Mouse (Mus musculus) cerebellum, adult 9-10 months (tissue): ENCODE results near the gene Flot1.
A peak's percentile ranks its signal among the peaks of the same experiment; 100 is the strongest.

Source experiments
- DNase-seq: peaks from one replicate; pipeline ENCODE4 v3.0.0; 2022

The Flot1 gene

DNA sequence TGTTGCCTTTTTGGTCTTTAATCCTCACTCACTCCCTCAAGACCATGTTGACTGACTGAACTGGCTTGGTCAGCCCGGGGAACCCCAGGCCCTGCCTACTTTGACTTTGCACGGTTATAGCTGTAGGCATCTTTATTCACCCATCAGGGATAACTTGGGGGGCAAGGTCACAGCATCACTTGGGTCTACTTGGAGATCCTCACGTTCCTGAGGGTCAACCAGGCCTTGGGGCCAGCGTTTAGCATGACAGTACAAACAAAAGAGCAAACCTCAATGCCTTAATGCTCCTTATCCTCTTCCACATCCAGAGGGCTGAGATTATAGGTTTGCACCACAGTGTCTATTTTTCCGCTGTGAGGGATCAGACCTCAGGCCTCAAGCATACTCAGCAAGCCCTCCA lies 10.7 kb upstream of the Flot1 start:
- DNase-seq: no peak

DNA sequence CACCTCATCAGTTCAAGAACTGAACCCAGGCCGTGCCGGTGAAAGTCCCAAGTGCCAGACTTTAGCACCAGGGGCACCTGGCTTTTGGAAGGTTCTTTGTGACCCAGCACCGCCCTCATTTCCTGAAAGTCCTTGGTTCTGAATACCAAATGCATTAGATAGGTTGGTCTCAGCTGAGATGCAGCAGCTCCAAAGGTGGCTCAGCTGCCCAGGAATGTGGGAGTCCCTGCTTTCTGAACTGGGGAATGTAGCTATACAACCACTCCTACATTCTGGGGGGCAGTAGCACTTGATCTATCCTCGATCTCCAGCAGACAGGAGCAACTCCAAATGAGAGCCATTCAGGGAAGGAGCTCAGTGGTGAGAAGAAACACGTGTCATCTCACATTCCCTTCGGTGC lies 10.3 kb upstream of the Flot1 start:
- DNase-seq: no peak

DNA sequence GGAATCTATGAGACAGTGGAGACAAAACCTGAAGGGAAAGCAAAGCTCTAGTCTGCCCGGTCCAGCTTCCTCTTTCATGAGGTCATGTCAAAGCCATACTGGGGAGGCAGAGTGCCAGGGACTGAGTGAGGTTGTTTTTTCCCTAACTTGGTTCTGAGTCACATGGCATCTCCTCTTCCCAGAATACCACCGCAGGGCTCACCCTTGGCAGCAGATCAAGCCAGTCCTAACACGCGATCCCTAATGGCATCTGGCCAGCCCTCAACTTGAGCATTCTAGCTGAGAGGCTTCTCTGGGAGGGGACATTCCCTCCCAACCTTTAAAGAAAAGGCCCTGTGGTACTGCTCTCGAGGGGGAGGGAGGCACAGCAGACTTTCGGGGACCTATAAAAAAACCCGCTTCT lies 9.8 kb upstream of the Flot1 start:
- peak; percentile 29 for DNase-seq

DNA sequence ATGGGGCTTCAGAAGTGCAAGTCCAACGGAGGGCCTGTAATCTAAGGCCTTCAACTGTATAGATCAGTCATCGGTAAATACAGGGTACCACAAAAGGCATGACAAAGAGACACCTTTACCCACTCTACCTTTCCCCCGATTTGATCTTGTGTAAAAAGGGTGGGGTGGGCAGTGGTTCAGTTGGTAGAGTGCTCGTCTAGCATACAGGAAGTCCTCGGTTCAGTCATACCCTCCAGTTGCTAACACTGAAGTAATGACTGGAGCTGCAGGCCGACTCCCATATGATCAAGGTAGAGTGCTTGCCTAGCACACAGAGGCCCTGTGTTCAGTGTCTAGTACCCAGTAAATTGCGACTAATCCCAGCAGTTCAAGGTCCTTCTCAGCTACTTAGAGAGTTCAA lies 9.4 kb upstream of the Flot1 start:
- DNase-seq: no peak

DNA sequence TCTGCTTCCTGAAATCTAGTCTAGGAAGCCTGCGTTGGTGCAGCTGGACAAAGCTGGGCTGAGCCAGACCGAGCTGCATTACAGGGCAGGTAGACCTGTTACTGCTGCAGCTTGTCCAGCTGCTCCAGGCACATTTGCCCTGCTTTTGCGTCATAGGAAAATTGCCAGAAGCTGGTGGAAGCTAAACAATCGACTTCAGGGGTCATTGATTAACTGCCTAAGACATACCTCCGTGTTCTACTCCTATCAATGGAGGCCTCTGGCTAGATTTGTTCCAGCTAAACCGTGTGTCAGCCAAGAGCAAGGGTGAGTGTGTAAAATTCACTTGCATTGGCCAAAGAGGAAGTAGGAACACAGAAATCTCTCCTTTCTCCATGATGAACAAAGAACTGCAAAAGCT lies 8.4 kb upstream of the Flot1 start:
- no peak for DNase-seq

DNA sequence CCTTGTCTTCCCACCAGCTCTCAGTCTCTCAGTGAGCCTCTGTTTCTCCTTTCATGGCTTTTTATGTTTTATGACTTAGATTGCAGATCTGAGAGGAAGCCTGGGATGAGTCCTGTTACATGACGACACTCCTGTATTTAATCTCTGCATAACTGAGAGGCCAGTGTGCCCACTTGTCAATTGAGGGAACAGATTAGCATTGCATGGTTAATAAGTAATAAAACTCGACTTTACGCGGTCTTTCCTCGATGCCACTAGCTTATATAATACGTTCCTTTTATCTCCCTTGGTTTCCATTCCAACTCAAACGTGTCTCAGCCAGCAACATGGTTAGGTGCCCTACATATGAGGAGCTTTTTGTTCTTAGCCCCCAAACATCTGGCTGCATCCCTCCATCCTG lies 7.2 kb upstream of the Flot1 start:
- no peak for DNase-seq

DNA sequence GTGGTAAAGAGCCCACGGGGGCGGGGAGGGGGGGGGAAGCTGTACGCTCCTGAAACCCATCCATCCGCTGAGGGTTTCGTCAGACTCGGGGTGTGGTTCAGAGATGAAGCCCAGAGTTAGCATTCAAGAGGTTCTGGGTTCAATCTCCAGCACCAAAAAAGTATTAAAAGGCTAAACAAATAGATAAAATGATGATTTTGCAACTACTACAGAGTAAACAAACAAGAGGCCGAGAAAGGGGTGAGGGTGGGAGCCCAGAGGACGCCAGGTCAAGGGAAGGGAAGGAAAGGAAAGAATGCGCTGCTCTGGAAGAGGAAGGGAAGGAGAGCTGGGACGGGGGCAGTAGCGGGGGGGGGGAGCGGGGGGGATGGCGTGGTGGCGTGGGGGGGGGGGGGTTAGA lies 6.3 kb upstream of the Flot1 start:
- DNase-seq: no peak

DNA sequence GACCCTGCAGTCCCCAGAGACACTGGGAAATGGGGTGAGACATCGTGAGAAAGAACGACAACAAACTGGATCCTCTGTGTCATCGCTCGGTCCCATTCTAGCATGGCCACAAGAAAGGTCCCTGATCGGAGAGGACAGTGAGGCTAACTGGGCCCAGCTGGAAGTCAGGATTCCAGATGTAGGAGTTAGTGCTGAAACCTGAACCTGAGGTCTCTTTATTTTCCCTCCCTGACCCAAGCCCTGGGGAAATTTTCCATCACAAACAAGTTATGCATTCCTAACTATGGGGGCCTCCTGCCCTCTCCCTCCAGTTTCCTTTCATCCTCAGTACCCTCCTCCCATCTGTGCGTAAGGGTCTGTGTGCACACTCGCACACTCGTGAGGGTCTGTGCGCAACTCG lies 5.8 kb upstream of the Flot1 start:
- no peak for DNase-seq

DNA sequence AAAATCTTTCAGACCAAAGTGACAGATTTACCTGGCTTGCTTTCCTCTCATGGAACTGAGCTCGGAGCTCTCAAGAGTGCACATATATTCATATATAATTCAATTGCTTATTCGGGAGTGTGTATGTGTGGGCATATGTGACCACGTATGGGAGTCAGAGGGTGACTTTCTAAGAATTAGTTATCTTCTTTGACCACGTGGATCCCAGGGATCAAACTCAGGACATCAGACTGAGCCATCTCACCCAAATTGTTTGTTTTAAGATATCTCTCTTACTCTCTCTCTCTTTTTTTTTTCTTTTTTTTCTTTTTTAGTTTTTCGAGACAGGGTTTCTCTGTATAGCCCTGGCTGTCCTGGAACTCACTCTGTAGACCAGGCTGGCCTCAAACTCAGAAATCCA lies 2.9 kb upstream of the Flot1 start:
- DNase-seq: no peak

DNA sequence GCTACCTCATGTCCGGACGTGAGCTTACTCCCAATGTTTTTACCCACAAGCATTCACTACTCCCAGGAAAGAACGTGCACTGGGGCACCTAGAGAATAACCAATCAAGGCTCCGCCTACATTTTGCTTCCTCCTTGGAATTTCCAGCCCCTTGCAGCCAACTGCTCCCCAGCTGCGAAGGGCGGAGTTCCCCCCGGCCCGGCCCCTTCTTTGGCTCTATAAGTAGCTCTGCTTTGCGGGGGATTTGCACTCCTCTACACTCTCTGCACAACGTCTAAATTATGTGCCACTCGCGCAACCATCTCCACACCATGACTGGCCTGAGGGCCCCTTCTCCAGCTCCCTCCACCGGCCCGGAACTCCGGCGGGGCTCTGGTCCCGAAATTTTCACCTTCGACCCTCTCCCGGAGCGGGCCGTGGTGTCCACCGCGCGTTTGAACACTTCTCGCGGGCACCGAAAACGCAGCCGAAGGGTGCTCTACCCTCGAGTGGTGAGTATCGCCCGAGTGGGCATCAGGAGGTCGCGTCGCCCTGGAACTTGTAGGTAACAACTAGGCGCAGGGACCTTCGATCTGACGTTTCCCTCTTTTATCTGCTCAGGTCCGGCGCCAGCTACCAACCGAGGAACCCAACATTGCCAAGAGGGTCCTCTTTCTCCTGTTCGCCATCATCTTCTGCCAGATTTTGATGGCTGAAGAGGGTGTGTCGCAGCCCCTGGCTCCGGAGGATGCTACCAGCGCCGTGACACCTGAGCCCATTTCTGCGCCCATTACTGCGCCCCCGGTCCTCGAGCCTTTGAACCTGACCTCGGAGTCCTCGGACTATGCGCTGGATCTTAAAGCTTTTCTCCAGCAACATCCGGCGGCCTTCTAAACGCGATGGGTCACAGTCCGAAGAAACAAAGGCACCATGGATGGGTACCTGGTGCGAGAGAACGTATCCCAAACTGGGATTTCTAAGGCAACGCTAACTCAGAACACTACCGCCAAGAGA lies 1.3 kb upstream of the Flot1 start, which contains the start of gene Ier3:
TSS of gene Ier3 (plus strand) at position 246 of the 992 bp plus-strand sequence.
- DNase-seq: peak; percentile 68

DNA sequence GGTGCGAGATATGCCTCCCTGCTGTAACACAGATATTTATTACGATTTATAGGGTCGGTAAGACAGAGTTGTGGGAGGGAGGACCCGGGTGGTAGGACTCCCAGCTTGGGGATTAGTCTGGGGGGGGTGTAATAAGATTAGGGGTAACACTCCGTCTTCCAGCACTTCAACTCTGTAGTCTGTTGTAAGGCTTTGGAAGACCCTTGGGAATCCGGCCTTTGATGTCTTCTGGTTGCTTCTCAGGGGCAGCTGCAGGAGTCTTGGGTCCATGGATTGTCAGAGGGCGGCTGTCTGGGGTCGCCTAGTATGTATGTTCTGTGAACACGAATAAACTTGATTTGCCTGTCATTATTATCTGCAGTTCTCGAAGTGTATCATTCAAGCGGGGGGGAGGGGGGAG lies 466 bp upstream of the Flot1 start:
- DNase-seq: no peak

DNA sequence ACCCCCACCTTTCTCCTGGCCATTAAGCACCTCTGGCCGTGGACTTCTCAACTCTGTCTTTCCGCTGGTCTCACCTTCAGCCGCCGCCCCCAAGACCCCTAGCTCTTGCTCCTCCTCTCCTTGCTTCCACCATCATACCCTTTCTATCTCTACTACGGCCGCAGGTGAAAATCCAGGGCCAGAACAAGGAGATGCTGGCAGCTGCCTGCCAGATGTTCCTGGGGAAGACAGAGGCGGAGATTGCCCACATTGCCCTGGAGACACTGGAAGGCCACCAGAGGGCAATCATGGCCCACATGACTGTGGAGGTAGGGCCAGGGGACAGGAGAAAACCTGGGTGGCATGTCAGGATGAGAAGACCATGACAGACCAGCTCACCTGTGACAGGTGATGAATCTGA lies 1.4 kb downstream of the Flot1 start:
- DNase-seq: peak; percentile 42

DNA sequence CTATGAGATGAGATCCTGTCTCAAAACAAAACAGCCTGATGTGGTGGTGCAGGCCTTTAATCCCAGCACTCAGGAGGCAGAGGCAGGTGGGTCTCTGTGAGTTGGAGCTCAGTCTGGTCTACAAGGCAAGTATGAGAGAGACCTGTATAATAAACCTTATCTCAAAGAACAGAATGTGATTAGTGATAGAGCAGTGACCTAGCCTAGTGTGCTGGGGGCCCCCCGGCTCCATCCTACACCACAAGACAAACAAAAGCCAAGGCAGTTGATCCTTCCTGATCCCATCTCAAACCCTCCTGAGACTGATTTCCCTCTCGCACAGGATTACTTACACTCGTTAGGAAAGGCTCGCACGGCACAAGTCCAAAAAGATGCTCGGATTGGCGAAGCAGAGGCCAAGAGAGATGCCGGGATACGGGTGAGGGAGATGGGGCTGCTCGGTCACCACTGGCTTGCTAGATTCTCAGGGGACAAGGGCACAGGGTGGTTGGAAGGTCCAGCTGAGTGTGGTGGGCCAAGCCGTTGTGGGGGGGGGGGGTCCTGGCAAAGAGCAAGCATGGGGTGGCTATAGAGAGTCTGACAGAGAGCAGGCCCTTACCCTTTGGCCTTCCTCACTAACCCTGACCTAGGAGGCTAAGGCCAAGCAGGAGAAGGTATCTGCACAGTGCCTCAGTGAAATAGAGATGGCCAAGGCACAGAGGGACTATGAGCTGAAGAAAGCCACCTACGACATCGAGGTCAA lies 2.2 kb downstream of the Flot1 start:
- DNase-seq: peak; percentile 24

DNA sequence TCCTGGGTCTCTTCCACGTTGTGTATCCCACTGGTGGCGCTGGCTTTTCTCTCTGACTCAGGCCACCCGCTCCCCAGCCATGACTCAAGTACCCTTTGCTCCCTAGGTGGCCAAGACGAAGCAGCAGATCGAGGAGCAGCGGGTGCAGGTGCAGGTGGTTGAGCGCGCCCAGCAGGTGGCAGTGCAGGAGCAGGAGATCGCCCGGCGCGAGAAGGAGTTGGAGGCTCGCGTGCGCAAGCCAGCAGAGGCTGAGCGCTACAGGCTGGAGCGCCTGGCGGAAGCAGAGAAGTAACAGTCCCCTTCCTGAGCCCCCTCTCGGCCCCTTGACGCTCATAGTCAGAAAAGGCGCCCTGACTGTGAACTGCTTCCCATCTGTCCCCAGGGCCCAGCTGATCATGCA lies 6.7 kb downstream of the Flot1 start:
- DNase-seq: peak; percentile 85

DNA sequence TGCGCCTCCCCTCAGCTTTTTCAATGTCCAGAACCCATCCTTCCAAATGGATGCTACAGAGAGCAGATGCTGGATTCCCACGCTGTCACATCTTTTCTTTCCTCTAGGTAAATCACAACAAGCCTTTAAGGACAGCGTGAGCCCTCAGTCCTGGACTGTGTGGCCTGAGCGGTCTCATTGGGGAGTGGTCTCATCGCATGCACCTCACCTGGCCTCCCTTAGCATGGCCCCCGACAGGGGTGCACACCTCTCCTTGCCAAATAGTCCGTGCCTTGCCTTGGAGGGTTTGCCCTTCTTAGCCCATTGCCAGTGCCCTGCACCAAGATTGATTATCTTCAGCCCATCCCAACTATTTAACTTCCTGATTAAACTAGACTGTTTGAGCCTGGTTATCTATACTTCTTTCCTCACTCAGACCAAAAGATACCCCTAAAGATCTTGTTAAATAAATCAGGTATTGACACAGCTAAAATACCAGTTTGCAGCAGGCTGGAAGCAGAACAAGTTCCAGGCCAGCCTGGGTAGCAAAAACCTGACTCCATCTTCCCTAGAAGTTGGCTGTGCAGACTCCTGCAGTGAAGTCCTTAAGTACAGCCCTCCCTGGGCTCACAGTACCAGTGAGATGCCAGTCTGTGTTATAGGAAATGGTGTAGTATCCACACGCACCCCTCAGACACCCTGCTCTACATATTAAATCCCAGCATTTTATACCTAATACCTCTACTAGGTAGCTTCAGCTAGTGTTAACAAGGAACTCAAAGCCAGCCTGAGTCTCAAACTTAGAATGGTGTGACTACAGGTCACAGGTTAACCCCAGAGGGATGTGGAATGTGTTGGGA lies 9.6 kb downstream of the Flot1 start:
- DNase-seq: no peak

DNA sequence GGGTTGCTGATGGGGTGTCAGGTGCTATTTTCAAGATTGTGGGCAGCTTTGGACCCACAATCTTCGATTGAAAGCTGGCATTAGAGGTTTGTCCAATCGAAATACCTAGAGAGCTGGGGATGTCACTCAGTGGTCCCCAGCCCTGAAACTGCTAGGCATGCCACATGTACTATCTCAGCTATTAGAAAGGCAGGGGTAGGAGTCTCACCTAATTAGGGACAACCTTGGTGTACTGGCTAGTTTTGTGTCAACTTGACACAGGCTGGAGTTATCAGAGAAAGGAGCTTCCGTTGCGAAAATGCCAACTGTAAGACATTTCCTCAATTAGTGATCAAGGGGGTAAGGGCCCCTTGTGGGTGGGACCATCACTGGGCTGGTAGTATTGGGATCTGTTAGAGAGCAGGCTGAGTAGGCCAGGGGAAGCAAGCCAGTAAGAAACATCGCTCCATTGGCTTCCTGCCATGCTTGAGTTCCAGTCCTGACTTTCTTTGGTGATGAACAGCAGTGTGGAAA lies 10.3 kb downstream of the Flot1 start:
- no peak for DNase-seq

DNA sequence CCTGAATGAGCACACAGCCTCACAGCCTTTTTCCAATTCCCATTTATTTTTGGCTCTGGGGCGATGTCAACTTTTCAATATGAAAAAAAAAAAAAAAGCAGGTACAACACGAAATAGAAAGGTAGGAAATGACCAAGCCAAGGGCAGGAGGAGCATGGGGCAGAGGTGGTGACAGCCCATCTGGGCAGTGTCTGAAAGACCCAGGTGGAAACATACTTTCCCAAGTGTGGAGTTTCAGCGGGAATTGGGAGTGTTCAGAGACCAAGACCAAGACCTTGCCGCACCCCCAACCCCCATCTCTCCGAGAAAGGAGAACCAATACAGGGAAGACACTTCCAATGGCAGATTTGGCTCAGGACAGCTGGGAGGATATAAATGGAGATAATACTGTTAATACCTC lies 10.9 kb downstream of the Flot1 start:
- no peak for DNase-seq

DNA sequence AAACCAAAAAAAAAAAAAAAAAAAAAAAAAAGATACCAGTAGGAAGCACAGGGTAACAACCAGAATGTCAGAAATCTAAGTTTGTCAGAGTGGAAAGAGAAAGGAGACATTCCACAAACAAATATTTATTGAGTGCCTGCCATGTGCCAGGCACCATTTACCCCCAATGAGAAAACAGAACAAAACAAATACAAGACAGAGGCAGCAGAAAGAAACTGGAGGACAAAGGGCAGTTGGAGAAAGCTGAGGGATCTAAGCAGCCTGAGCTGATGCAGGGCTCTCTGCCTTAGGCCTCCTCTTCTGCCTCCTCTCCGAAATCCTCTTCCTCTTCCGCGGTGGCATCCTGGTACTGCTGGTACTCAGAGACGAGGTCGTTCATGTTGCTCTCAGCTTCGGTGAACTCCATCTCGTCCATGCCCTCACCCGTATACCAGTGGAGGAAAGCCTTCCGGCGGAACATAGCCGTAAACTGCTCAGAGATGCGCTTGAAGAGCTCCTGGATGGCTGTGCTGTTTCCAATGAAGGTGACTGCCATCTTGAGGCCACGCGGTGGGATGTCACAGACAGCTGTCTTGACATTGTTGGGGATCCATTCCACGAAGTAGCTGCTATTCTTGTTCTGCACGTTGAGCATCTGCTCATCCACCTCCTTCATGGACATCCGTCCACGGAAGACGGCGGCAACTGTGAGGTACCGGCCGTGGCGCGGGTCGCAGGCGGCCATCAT lies 11.8 kb downstream of the Flot1 start:
- no peak for DNase-seq

DNA sequence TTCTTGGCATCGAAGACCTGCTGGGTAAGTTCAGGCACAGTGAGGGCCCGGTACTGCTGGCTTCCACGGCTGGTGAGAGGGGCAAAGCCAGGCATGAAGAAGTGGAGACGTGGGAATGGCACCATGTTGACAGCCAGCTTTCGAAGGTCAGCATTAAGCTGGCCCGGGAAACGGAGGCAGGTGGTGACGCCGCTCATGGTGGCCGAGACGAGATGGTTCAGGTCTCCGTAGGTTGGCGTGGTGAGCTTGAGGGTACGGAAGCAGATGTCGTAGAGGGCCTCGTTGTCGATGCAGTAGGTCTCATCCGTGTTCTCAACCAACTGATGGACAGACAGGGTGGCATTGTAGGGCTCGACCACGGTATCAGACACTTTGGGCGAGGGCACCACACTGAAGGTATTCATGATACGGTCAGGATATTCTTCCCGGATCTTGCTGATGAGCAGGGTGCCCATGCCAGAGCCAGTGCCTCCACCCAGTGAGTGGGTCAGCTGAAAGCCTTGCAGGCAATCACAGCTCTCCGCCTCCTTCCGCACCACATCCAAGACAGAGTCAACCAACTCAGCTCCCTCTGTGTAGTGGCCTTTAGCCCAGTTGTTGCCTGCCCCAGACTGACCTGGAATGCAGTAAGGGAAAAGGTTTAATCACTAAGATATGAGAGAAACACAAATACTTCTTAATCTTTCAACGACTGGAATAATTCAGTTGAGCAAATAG lies 12.6 kb downstream of the Flot1 start:
- DNase-seq: no peak

DNA sequence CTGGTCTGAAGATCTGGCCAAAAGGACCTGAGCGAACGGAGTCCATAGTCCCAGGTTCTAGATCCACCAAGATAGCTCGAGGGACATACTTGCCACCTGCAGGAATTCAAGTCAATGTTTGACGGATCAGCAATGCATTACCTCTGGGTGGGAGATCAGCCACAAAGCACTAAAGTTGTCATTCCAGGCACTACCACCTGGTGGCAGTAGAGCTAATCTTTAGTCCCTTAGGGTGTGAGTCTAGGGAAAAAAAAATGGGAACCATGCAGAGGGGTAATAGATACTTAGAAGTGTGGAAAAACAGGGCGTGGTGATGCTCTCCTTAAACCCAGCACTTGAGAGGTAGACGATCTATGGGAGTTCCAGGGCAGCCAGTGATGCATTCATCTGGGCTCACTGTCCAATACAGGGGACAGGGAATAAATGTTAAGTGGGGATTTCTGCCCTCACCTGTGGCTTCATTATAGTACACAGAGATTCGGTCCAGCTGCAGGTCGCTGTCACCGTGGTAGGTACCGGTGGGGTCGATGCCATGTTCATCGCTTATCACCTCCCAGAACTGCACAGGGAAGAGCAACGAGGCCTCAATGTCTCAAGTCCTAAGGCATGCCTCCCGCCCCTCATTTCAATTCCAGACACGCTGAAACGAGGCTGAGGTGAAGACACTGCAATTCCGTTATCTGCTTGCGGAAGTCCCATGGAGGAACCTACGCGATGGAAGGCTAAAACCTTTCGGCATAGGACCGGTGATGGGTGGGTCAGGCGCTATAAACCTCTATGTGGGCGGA lies 13.3 kb downstream of the Flot1 start:
- DNase-seq: peak; percentile 94

DNA sequence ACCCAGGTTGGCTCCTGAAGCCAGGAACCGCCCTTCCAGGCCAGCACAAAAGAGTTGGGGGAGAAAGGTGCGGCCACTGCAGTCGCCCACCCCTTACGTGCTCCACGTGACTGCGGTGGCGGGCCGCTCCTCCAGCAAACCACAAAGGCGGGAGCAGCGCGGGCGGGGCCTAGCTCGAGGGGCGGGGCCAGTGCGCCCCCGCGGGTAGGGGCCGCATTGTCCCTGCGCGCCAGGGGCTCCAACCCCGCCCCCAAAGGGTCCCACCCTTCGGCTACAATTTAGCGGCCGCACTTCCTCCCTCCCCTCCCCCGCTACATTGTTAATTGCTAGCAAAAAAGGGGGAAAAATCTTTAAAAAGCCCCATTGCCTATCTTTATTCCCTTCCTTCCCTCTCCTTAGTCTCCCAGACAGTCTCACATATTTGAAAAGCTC lies 14.0 kb downstream of the Flot1 start:
- peak; percentile 83 for DNase-seq
